Mouse (Mus musculus) bone marrow, adult 2 months (tissue): Measurements from ENCODE around the gene Esyt3.

Experiments
- CTCF ChIP-seq: fragments of 200-500 bp; IDR thresholded peaks from 2 replicates; pipeline ENCODE4 v1.5.1; 2011; ENCODE audit warnings: low read length, control low read depth; ENCODE audit not compliant: control insufficient read depth, insufficient read depth
- POLR2A ChIP-seq: fragments of 200-500 bp; IDR thresholded peaks from 2 replicates; pipeline ENCODE4 v1.6.1; 2011; ENCODE audit warnings: low read depth, mild to moderate bottlenecking, control low read depth, low read length, borderline replicate concordance; ENCODE audit not compliant: control insufficient read depth

GRCm38 (mm10) chr9:99325208-99325929 is 33.0 kb downstream of the Esyt3 start:
- no peak for TF ChIP-seq POLR2A
- no peak for TF ChIP-seq CTCF
